ENCODE assay signal across 9 mouse cellular contexts in genomic region chr10:59973400-59973799, GRCm38 (mm10). TPM values are rescaled to one million over a fixed set of nuclear protein-coding genes. Genes with fewer than 3 reads are reported as not detected.
DNase-seq lines count a peak whose midpoint lies in the region; ATAC-seq and TF ChIP-seq lines count a peak whose summit lies in the region.
"Had no signal": no experiment of that assay in that cellular context is flagged by ENCODE, and none has a peak within 500 bp of the region (broad histone marks: within the 10 kb centered on the region; RNA-seq: fewer than 3 reads in every experiment).

No protein-coding gene starts in this region.

- H3K4me1 ChIP-seq in forebrain, embryonic 10.5 days = peaks cover 63% of the 10 kb centered on the region
- H3K4me1 ChIP-seq in forebrain, embryonic 16.5 days (replicated peaks; ENCODE audit: control insufficient read depth, insufficient read depth, low read length) = peaks cover 19% of the 10 kb centered on the region
- peaks cover 41% of the 10 kb centered on the region for H3K4me1 ChIP-seq in intestine, embryonic 14.5 days (replicated peaks; ENCODE audit: control insufficient read depth, insufficient read depth, low read length)
- H3K4me1 ChIP-seq in intestine, embryonic 15.5 days (replicated peaks) = peaks cover 36% of the 10 kb centered on the region
- 0 out of 2 replicates have a peak, but pooled peaks cover 6% of the 10 kb centered on the region for H3K4me1 ChIP-seq in midbrain, postnatal 0 days (ENCODE audit: insufficient read depth, low read length)
- peaks cover 17% of the 10 kb centered on the region for H3K4me1 ChIP-seq in midbrain, embryonic 16.5 days (ENCODE audit: control insufficient read depth, insufficient read depth, low read length)
- peaks cover 36% of the 10 kb centered on the region for H3K4me1 ChIP-seq in olfactory bulb, adult 2 months (ENCODE audit: control insufficient read depth, insufficient read depth, low read length)

- H3K27ac ChIP-seq in forebrain, embryonic 10.5 days = peak overlapping the region; percentile 84
- H3K27ac ChIP-seq in forebrain, embryonic 16.5 days (ENCODE audit: low read length) = no peak overlapping the region
- H3K27ac ChIP-seq in intestine, embryonic 14.5 days (ENCODE audit: low read depth) = peak overlapping the region; percentile 82; the same call in 1 of the 2 replicates
- no peak overlapping the region; the same call in 1 of the 2 replicates for H3K27ac ChIP-seq in intestine, embryonic 15.5 days
- H3K27ac ChIP-seq in midbrain, postnatal 0 days (ENCODE audit: low read depth, low read length) = peak overlapping the region; percentile 4; the same call in 1 of the 2 replicates
- no peak overlapping the region for H3K27ac ChIP-seq in midbrain, embryonic 16.5 days (ENCODE audit: low read length)
- peak overlapping the region; percentile 93 for H3K27ac ChIP-seq in olfactory bulb, adult 2 months (ENCODE audit: insufficient read depth, low read depth, low read length)

- no peak overlapping the region for H3K4me3 ChIP-seq in forebrain, embryonic 10.5 days
- H3K4me3 ChIP-seq in forebrain, embryonic 16.5 days (replicated peaks; ENCODE audit: low read length) = no peak overlapping the region
- H3K4me3 ChIP-seq in intestine, embryonic 14.5 days (ENCODE audit: low read depth, low read length) = no peak overlapping the region
- no peak overlapping the region for H3K4me3 ChIP-seq in intestine, embryonic 15.5 days (replicated peaks)
- H3K4me3 ChIP-seq in midbrain, postnatal 0 days (ENCODE audit: low read depth, low read length) = no peak overlapping the region
- no peak overlapping the region for H3K4me3 ChIP-seq in midbrain, embryonic 16.5 days (ENCODE audit: low read depth, low read length)
- no peak overlapping the region for H3K4me3 ChIP-seq in olfactory bulb, adult 2 months (ENCODE audit: insufficient read depth, low read depth, low read length)

- TF ChIP-seq CTCF in midbrain, postnatal 0 days (IDR thresholded peaks at IDR 0.05) = no peak
- TF ChIP-seq CTCF in olfactory bulb, adult 2 months (IDR thresholded peaks at IDR 0.05; ENCODE audit: insufficient read depth, low read depth, low read length) = no peak

- DNase-seq in forebrain, embryonic 10.5 days (ENCODE audit: extremely low spot score, low spot score) = no peak
- no peak for DNase-seq in intestine, embryonic 14.5 days (ENCODE audit: low spot score)
- no peak for DNase-seq in midbrain, postnatal 0 days (ENCODE audit: low spot score)

- no peak for ATAC-seq in forebrain, embryonic 16.5 days
- ATAC-seq in intestine, embryonic 14.5 days (replicated peaks; ENCODE audit: low FRiP score, low TSS enrichment, low read depth) = no peak
- no peak for ATAC-seq in intestine, embryonic 15.5 days
- ATAC-seq in midbrain, postnatal 0 days (ENCODE audit: low FRiP score) = no peak
- no peak for ATAC-seq in midbrain, embryonic 16.5 days
- ATAC-seq in megakaryocyte progenitor cell, adult 5-6 weeks (replicated peaks; ENCODE audit: poor library complexity) = no peak
- ATAC-seq: Patski had no signal

- H3K9me3 ChIP-seq in forebrain, embryonic 10.5 days = no peaks in the 10 kb centered on the region
- H3K9me3 ChIP-seq in forebrain, embryonic 16.5 days (ENCODE audit: control insufficient read depth, low read length) = no peaks in the 10 kb centered on the region
- H3K9me3 ChIP-seq in intestine, embryonic 14.5 days (ENCODE audit: control insufficient read depth, low read length) = no peaks in the 10 kb centered on the region
- no peaks in the 10 kb centered on the region for H3K9me3 ChIP-seq in intestine, embryonic 15.5 days
- no peaks in the 10 kb centered on the region for H3K9me3 ChIP-seq in midbrain, postnatal 0 days (ENCODE audit: low read length)
- H3K9me3 ChIP-seq in midbrain, embryonic 16.5 days (replicated peaks; ENCODE audit: control insufficient read depth, low read length, poor library complexity, severe bottlenecking) = no peaks in the 10 kb centered on the region

- WGBS in forebrain, embryonic 10.5 days = 88% methylated on average over 4 of the region's 4 CpGs
- WGBS in forebrain, embryonic 16.5 days = 91% methylated on average over 4 of the region's 4 CpGs
- 87% methylated on average over 4 of the region's 4 CpGs for WGBS in intestine, embryonic 14.5 days
- WGBS in intestine, embryonic 15.5 days = 82% methylated on average over 4 of the region's 4 CpGs
- WGBS in midbrain, postnatal 0 days = 87% methylated on average over 4 of the region's 4 CpGs
- 83% methylated on average over 4 of the region's 4 CpGs for WGBS in midbrain, embryonic 16.5 days
- 94% methylated on average over 4 of the region's 4 CpGs for WGBS in olfactory bulb, adult 2 months

- H3K4me2 ChIP-seq in forebrain, embryonic 16.5 days (ENCODE audit: low read length) = no peak overlapping the region
- H3K4me2 ChIP-seq in intestine, embryonic 14.5 days (ENCODE audit: low read length) = no peak overlapping the region
- no peak overlapping the region for H3K4me2 ChIP-seq in intestine, embryonic 15.5 days (replicated peaks)
- no peak overlapping the region for H3K4me2 ChIP-seq in midbrain, postnatal 0 days (ENCODE audit: low read depth, low read length, poor library complexity, severe bottlenecking)
- no peak overlapping the region for H3K4me2 ChIP-seq in midbrain, embryonic 16.5 days (ENCODE audit: low read length)

- peaks cover 15% of the 10 kb centered on the region; the same call in 1 of the 2 replicates for H3K27me3 ChIP-seq in forebrain, embryonic 10.5 days (ENCODE audit: poor library complexity, severe bottlenecking)
- H3K27me3 ChIP-seq in forebrain, embryonic 16.5 days (replicated peaks; ENCODE audit: control insufficient read depth, insufficient read depth, low read length) = no peaks in the 10 kb centered on the region
- no peaks in the 10 kb centered on the region for H3K27me3 ChIP-seq in intestine, embryonic 14.5 days (replicated peaks; ENCODE audit: control insufficient read depth, insufficient read depth, low read length)
- H3K27me3 ChIP-seq in intestine, embryonic 15.5 days (replicated peaks) = no peaks in the 10 kb centered on the region
- no peaks in the 10 kb centered on the region for H3K27me3 ChIP-seq in midbrain, postnatal 0 days (ENCODE audit: insufficient read depth, low read length)
- no peaks in the 10 kb centered on the region for H3K27me3 ChIP-seq in midbrain, embryonic 16.5 days (ENCODE audit: control insufficient read depth, insufficient read depth, low read depth, low read length)
- H3K27me3 ChIP-seq: Patski had no signal

- no peak for TF ChIP-seq POLR2A in olfactory bulb, adult 2 months (IDR thresholded peaks at IDR 0.05; ENCODE audit: insufficient read depth, low read depth, low read length)

- H3K36me3 ChIP-seq in forebrain, embryonic 10.5 days (replicated peaks) = no peaks in the 10 kb centered on the region
- H3K36me3 ChIP-seq in forebrain, embryonic 16.5 days (ENCODE audit: control insufficient read depth, insufficient read depth) = no peaks in the 10 kb centered on the region
- no peaks in the 10 kb centered on the region for H3K36me3 ChIP-seq in intestine, embryonic 14.5 days (ENCODE audit: control insufficient read depth, insufficient read depth, low read length)
- H3K36me3 ChIP-seq in intestine, embryonic 15.5 days = no peaks in the 10 kb centered on the region
- no peaks in the 10 kb centered on the region for H3K36me3 ChIP-seq in midbrain, postnatal 0 days (ENCODE audit: insufficient read depth, low read length)
- no peaks in the 10 kb centered on the region for H3K36me3 ChIP-seq in midbrain, embryonic 16.5 days (ENCODE audit: control insufficient read depth, insufficient read depth, low read length)

- no peak overlapping the region for H3K9ac ChIP-seq in forebrain, embryonic 16.5 days (replicated peaks; ENCODE audit: low read depth, low read length)
- H3K9ac ChIP-seq in intestine, embryonic 14.5 days (ENCODE audit: low read length) = no peak overlapping the region
- no peak overlapping the region for H3K9ac ChIP-seq in intestine, embryonic 15.5 days
- no peak overlapping the region for H3K9ac ChIP-seq in midbrain, postnatal 0 days (replicated peaks; ENCODE audit: low read length, poor library complexity, severe bottlenecking)
- no peak overlapping the region for H3K9ac ChIP-seq in midbrain, embryonic 16.5 days (ENCODE audit: low read depth, low read length)

RNA-seq across cellular contexts. Expression of gene Ddit4, which starts 21.8 kb away (rescaled TPM):
- 32.7 and 35.3 TPM in 2 replicates for polyA plus RNA-seq in forebrain, embryonic 10.5 days (2016; fragmentation: Nextera tagmentation; extraction: Ambion mirVana)
- polyA plus RNA-seq in forebrain, embryonic 16.5 days (2015; fragmentation: Nextera tagmentation; extraction: Ambion mirVana) = 75.5 and 79.6 TPM in 2 replicates
- polyA plus RNA-seq in intestine, embryonic 14.5 days (2014; fragmentation: Nextera tagmentation; extraction: Ambion mirVana) = 2.0 and 3.0 TPM in 2 replicates
- polyA plus RNA-seq in intestine, embryonic 15.5 days (2015; fragmentation: Nextera tagmentation; extraction: Ambion mirVana) = 35.4 and 35.7 TPM in 2 replicates
- total RNA-seq in midbrain, postnatal 0 days (2014; rRNA removed) = 56.6 and 57.5 TPM in 2 replicates
- polyA plus RNA-seq in midbrain, postnatal 0 days (2015; fragmentation: Nextera tagmentation; extraction: Ambion mirVana) = 43.4 and 43.6 TPM in 2 replicates
- polyA plus RNA-seq in midbrain, embryonic 16.5 days (2015; fragmentation: Nextera tagmentation; extraction: Ambion mirVana) = 52.7 and 66.3 TPM in 2 replicates
- 264 TPM in 1 of 2 replicates, not detected in the other for polyA plus RNA-seq in olfactory bulb, adult 2 months (2012; ENCODE audit: insufficient read depth, insufficient read length, low replicate concordance, missing spikeins)
- total RNA-seq in megakaryocyte progenitor cell, adult 5-6 weeks (2015) = 0.37 and 2.4 TPM in 2 replicates
- 0.41 and 0.42 TPM in 2 replicates for total RNA-seq in megakaryocyte progenitor cell, adult 5-6 weeks (2017)

RNA-seq across cellular contexts. Expression of gene Ascc1, which starts 29.2 kb away (rescaled TPM):
- 33.5 and 34.7 TPM in 2 replicates for polyA plus RNA-seq in forebrain, embryonic 10.5 days (2016; fragmentation: Nextera tagmentation; extraction: Ambion mirVana)
- 45.1 and 50.0 TPM in 2 replicates for polyA plus RNA-seq in forebrain, embryonic 16.5 days (2015; fragmentation: Nextera tagmentation; extraction: Ambion mirVana)
- 48.2 and 48.7 TPM in 2 replicates for polyA plus RNA-seq in intestine, embryonic 14.5 days (2014; fragmentation: Nextera tagmentation; extraction: Ambion mirVana)
- polyA plus RNA-seq in intestine, embryonic 15.5 days (2015; fragmentation: Nextera tagmentation; extraction: Ambion mirVana) = 45.2 and 45.3 TPM in 2 replicates
- total RNA-seq in midbrain, postnatal 0 days (2014; rRNA removed) = 12.3 and 13.5 TPM in 2 replicates
- 50.1 TPM in 2 replicates for polyA plus RNA-seq in midbrain, postnatal 0 days (2015; fragmentation: Nextera tagmentation; extraction: Ambion mirVana)
- polyA plus RNA-seq in midbrain, embryonic 16.5 days (2015; fragmentation: Nextera tagmentation; extraction: Ambion mirVana) = 54.0 and 54.5 TPM in 2 replicates
- polyA plus RNA-seq in olfactory bulb, adult 2 months (2012; ENCODE audit: insufficient read depth, insufficient read length, low replicate concordance, missing spikeins) = not detected in 2 replicates
- total RNA-seq in megakaryocyte progenitor cell, adult 5-6 weeks (2015) = 38.3 and 38.9 TPM in 2 replicates
- 27.8 and 33.2 TPM in 2 replicates for total RNA-seq in megakaryocyte progenitor cell, adult 5-6 weeks (2017)

RNA-seq across cellular contexts. Expression of gene Anapc16, which starts 29.5 kb away (rescaled TPM):
- polyA plus RNA-seq in forebrain, embryonic 10.5 days (2016; fragmentation: Nextera tagmentation; extraction: Ambion mirVana) = 96.8 and 108 TPM in 2 replicates
- polyA plus RNA-seq in forebrain, embryonic 16.5 days (2015; fragmentation: Nextera tagmentation; extraction: Ambion mirVana) = 112 and 115 TPM in 2 replicates
- polyA plus RNA-seq in intestine, embryonic 14.5 days (2014; fragmentation: Nextera tagmentation; extraction: Ambion mirVana) = 107 and 117 TPM in 2 replicates
- 99.9 and 101 TPM in 2 replicates for polyA plus RNA-seq in intestine, embryonic 15.5 days (2015; fragmentation: Nextera tagmentation; extraction: Ambion mirVana)
- 56.9 and 57.4 TPM in 2 replicates for total RNA-seq in midbrain, postnatal 0 days (2014; rRNA removed)
- polyA plus RNA-seq in midbrain, postnatal 0 days (2015; fragmentation: Nextera tagmentation; extraction: Ambion mirVana) = 109 and 118 TPM in 2 replicates
- polyA plus RNA-seq in midbrain, embryonic 16.5 days (2015; fragmentation: Nextera tagmentation; extraction: Ambion mirVana) = 98.9 and 104 TPM in 2 replicates
- polyA plus RNA-seq in olfactory bulb, adult 2 months (2012; ENCODE audit: insufficient read depth, insufficient read length, low replicate concordance, missing spikeins) = not detected in 2 replicates
- total RNA-seq in megakaryocyte progenitor cell, adult 5-6 weeks (2015) = 54.5 and 55.9 TPM in 2 replicates
- 32.6 and 35.1 TPM in 2 replicates for total RNA-seq in megakaryocyte progenitor cell, adult 5-6 weeks (2017)

Comparison
In these comparisons a context has a peak if more than half of its experiments do, and no peak if none do; other contexts are left out.
1. H3K27ac ChIP-seq: peak in forebrain, embryonic 10.5 days (single experiment), intestine, embryonic 14.5 days (single experiment), midbrain, postnatal 0 days (single experiment) and olfactory bulb, adult 2 months (single experiment); none in forebrain, embryonic 16.5 days (single experiment), intestine, embryonic 15.5 days (single experiment) and midbrain, embryonic 16.5 days (single experiment).
2. RNA of gene Ascc1, which starts 29.2 kb away (polyA plus RNA-seq): 54.0 to 54.5 TPM in midbrain, embryonic 16.5 days, 50.1 TPM in midbrain, postnatal 0 days, 45.1 to 50.0 TPM in forebrain, embryonic 16.5 days, 48.2 to 48.7 TPM in intestine, embryonic 14.5 days, 45.2 to 45.3 TPM in intestine, embryonic 15.5 days and 33.5 to 34.7 TPM in forebrain, embryonic 10.5 days; not detected in olfactory bulb, adult 2 months; every median in the first group is over 10 times any median in the second.